Mouse (Mus musculus) c-Kit-positive CD71-positive TER-119-negative erythroid progenitor cells, embryonic 14.5 days (primary cell): ENCODE measurements around the gene Trpc4ap.

Experiments
- DNase-seq: peaks from one replicate; pipeline ENCODE4 v3.0.0-alpha.2; 2013; ENCODE audit warnings: low read depth

Gene Trpc4ap

DNA sequence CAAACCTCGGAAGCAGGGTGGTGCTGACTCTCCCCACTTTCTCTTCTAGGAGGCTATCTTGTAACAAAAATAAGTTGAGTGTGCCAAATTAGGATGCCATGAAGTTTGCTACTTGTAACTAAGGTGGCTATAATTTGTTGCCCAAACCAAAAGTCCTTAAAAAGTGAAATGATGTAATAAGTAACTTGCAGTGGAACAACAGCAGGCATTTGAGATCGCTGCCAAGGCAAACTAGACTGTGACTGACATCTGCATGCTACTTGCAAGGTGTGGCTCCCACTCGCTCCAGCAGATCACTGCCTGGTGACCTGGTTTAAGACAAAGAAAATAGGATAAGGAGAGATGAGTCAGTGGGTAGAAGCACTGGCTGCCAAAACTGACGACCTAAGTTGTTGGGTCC, 952 bp upstream of the Trpc4ap start:
- no peak for DNase-seq

DNA sequence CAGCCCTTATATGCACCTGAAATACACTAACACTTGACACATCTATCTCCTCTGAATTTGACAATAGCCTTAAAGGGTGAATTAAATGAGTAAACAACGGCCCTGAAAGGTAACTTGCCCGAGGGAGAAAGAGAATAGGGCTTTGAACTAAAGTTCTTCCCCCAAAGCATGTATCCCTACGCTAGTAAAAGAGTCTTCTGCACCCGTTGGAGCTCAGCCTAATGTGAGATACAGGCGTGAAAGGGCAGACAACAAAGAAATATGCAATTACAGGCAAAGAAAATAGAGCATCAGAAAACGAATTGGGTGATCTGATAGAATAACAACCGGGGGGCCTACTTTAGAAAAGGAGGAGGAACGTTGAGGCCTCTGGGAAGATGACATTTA, 855 bp downstream of the Trpc4ap start:
- DNase-seq, result peak; percentile 10

DNA sequence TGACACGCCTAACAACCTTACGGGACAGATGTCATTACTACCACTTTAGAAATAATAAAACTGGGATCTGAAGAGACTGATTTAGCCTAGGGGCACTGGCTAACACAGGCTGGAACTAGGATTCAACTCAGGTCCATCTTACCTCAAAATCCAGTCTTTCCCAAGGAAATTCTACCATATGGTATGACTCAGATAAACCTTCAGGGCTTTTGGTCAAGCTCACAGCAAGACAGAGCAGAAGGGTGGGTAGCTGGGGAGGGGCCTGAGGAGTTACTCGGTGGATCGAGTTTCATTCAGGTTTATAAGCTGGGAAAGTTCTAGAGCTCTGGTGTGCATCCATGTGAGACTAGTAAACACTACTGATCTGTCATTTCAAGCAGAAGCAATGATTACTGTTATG, 3.0 kb downstream of the Trpc4ap start:
- no peak for DNase-seq

GRCm38 (mm10) chr2:155687746-155688145, 4.4 kb downstream of the Trpc4ap start:
- no peak for DNase-seq

DNA sequence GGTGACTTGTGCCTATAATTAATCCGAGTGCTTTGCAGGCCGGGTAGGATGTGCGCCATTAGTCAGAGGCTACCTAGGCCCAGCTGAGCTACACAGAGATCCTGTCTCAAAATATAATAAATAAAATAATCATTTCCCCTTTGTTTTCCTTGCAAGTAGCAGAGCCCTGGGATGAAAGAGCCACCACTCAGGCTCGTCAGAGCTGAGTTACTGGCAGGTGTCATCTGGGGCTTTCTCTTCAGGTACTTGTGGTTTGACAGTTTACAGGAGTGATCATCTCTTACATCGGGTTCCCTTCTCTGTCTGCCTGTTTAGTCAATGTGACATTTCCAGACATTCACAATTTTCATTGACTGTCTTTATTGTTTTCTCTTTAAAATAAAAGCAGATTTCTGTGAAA, 5.6 kb downstream of the Trpc4ap start:
- no peak for DNase-seq

DNA sequence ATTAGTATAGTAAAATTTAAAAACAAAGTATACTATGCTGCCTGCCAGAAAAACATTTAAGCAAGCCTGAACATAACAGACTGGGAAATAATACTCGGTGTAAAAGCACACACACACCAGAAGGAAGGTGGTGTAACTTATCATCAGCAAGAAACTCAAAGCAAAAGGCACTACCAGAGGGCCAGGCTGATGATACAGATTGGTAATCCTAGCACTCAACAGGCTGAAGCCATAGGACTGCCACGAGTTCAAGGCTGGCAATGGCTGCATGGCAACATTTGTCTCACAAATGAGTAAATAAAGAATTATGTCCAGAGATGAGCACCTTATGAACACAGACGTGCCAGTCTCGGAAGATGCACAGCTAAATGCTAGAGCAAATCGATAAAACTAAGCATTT, 8.4 kb downstream of the Trpc4ap start:
- no peak for DNase-seq

- no peak for DNase-seq
Observed at GRCm38 (mm10) chr2:155683137-155683536, 9.0 kb downstream of the Trpc4ap start.

- no peak for DNase-seq
Observed at GRCm38 (mm10) chr2:155681874-155682273, 10.3 kb downstream of the Trpc4ap start.

DNA sequence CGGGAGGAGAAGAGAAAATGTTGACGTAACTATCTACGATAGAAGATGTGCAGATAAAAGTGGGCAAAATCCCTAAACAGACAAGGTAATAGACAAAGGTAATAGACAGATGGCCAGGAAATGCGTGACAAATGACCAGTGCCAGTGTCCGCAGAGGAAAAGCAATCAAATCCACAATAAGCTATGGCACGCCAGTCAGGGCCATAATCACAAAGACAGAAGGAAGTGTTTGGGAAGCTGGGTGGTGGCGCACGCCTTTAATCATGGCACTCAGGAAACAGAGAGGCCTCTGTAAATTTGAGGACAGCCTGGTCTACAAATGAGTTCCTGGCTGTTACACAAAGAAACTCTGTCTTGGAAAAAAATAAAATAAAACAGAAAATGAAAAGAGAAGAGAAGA, 11.0 kb downstream of the Trpc4ap start:
- DNase-seq, result no peak

- DNase-seq, result no peak
Observed at GRCm38 (mm10) chr2:155680591-155680990, 11.6 kb downstream of the Trpc4ap start.

DNA sequence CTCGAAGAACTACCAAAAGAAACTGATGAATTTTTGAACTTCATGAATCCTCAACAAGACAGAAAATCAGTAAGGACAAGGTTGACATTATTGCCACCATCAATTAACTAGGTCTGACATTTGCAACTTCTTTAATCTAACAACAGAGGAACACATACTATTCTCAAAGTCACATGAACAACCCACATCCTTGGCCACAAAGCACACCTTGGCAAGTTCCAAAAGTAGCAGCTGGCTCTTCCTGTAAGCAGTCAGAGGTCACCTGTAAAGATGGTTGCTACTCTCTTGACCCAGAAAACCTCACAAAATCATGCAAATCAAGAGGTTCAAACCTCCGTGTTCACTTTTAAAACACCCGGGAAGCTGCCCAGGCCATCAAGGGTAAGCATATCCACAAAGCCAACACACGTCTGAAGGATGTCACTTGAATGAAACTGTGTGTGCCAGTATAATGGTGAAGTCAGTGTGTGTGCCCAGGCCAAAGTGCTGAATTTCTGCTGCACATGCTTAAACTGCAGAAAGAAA, 12.5 kb downstream of the Trpc4ap start:
- DNase-seq, result no peak

DNA sequence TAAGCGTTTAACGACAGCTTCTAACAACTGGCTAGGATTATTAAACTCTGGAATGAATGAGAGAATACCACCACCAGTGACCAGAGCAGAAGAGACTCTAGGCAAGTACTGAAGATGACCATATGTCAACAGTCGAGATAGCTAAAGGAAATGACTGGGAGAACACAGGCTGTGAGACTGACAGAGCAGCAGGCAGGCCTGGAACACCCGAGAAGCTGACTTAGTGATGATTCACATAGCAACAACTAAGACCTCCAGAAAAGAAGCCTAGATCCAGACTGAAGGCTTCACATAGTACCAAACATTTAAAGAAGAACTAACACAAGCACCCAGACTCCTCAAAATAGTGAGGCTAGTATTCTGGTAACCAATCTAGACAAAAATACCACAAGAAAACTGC, 17.1 kb downstream of the Trpc4ap start:
- DNase-seq, result no peak

DNA sequence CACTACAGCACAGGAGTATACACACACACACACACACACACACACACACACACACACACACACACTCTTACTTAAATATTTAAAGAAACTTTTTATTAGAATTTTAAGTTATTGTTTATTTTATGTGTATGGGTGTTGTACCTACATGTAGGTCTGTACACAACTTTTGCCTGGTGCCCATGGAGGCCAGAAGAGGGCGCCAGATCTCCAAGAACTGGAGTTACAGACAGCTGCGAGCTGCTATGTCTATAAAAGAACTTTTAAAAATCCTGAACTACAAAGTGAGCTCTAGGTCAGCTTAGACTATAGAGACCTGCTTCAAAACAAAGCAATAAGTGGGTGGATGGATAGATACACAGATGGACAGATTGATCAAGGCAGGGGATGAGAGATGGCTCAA, 18.6 kb downstream of the Trpc4ap start:
- peak; percentile 67 for DNase-seq

DNA sequence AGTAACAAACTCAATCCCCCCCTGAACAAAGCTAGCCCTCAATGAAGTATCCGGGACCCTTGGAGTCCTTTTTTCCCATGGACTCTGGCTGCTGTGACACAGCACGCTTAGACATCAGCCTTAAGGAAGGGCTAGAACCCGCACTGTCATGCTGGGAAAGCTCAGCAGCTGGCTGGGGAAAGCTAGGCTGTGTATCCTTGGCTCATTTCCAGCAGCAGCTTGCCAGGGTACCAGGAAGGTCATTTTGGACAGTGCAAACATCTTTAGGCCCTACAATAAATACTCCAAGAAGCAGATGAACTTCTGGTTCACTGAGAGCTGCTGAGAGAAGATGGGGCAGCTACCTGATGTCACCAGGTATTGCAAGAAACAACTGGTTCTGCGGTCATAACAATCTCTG, 20.9 kb downstream of the Trpc4ap start:
- DNase-seq, result no peak

- DNase-seq, result peak; percentile 48
Observed at GRCm38 (mm10) chr2:155668461-155668860, 23.7 kb downstream of the Trpc4ap start.

GRCm38 (mm10) chr2:155667881-155668280, 24.3 kb downstream of the Trpc4ap start:
- no peak for DNase-seq

- no peak for DNase-seq
Observed at GRCm38 (mm10) chr2:155663910-155664460, 28.2 kb downstream of the Trpc4ap start.

DNA sequence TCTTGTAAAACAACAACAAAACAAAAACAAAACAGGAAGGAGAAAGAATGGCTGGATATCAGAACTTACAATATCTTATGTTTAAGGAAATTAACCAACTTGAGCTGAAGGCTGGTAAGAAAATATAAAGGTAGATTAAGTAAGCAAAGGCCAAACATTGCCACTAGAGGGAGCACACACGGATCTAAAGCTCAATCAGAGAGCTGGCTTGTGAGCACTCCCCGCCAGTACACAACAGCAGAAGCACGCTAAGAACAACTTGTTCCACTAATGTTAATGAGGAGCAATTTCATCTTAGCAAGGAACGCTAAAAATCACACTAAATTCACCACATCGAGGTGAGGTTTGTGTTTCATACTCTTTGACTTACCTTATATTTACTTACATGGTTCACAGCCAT, 29.1 kb downstream of the Trpc4ap start:
- DNase-seq, result no peak

GRCm38 (mm10) chr2:155662390-155662789, 29.8 kb downstream of the Trpc4ap start:
- no peak for DNase-seq

DNA sequence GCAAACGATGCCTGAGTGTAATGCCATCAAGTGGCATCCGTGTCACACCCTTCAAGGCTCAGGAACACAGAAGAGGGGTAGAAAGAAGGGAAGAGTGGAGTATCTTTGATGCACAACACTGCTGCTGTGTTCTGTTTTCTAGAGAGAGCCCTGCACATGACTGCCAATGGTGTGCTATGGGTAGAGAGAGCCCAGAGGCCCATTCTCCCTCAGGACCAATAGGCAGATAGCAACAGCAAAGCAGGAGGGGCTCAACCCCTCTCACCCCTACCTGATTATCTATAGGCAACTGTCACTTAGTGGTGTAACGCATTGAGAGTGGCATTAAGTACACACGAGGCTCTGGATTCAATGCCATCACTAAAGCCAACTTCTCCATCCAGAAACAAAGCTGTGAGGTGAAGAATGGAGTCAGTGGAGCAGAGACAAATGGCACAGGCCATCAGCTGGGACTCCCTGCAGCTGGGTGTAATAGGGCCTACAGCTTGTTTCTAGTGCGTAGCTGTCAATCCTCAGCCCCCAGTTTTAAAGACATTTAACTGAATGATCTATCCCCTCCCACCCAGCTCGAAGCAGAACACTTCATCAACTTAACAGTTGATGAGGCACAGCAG, 36.3 kb downstream of the Trpc4ap start:
- no peak for DNase-seq

DNA sequence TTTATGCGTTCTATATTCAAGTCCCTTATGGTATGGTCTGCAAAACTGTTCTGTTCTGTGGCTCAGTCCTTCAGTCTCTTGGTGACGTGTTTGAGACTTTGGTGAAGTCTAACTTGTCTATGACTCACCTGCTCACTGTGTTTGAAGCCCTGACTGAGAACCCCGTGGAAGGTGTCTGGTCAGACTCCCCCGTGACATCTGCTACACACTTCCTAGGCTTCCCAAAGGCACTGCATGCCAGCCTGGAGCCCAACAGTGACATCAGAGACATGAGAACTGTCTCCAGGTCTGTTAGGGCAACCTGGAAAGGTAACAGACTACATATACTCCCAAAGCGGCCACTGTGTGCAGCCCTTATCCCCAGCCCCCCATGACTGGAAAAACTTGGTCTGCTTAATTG, 39.6 kb downstream of the Trpc4ap start:
- DNase-seq, result no peak

GRCm38 (mm10) chr2:155645746-155646145, 46.4 kb downstream of the Trpc4ap start:
- no peak for DNase-seq

DNA sequence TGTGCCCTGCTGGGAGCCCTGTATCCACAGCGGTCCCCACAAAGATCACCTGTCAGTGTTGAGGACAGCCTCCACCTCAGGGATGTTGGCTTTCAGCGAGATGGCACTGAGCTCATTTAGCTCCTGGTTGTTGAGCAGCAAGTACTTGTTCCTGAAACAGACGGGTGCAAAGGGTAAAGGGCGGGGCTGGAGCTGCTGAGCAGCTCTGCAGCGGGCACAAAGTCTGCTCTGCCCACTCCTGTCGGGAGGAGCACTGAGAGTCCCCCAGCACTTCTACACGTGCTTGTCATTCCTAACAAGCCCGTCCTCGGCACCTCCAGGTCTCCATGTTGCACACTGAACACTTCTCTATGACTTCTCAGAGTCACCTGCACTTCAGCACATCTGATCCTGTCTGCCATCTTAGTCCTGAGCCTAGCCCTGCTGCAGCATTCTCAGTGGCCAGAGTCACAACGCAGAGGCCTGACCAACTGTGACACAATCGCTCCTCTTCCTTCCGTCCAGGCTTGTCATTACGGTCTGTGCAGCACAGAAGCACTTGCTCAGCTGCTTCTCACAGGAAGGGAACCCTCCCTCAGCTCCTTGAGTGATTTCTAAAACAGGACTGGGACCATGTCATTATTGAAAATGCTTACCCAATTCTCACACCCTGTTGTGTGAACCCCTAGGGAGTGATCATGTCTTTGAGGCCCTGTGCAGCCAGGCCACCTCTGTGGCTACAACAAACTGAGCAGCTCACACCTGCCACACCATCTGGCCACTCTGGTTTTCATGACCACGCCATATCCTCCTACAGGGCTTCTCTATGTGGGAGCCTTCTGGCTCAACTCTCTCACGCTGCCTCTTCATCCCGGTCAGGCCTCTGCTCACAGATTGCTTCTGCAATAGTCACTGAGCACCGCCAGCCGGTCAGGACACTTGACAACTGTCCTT, 50.4 kb downstream of the Trpc4ap start:
- no peak for DNase-seq
